Mouse (Mus musculus) embryonic fibroblast, embryonic 13.5 days (primary cell): ENCODE results near the gene Lsamp.

Source experiments
- CTCF ChIP-seq: IDR thresholded peaks from 2 replicates; pipeline ENCODE4 v1.5.1; 2011; ENCODE audit warnings: mild to moderate bottlenecking, control low read depth, low read length, moderate library complexity, borderline replicate concordance; ENCODE audit not compliant: insufficient read depth
- POLR2A ChIP-seq: IDR thresholded peaks from 2 replicates; pipeline ENCODE4 v1.6.1; 2011; ENCODE audit warnings: low read depth, mild to moderate bottlenecking, control low read depth, low read length, moderate library complexity

DNA sequence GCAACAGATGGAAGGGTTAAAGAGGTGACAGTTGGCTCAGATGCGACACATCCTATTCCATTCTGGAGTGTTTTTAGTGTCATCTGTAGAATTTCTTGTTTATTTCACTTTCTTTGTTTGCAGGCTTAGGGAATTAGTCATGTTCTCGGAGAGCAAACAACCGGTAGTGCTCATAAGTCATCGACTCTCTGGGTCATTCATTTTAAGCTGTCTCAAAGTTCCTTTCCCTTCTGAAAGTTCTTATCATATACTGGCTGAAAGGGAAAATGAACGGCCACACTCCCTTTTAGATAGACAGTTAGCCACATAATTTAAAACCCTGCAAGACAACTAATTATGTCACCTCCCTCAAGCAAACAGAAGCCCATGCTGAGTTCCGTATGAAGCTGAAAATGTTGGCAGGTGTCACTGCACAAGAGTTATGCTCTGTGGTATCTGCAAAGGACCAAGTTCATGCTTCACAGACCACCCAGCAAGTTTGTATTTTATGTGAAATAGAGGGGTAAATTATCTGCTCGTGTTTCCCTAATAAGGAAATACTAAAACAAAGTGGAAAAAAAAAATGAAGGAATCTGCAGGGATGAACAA is 1079.2 kb downstream of the Lsamp start:
- no peak for TF ChIP-seq CTCF
- TF ChIP-seq POLR2A = no peak
